Mouse (Mus musculus) erythroblast, embryonic 14.5 days (primary cell): ENCODE measurements around the gene Elf1.

ENCODE experiments used
- GATA1 ChIP-seq: IDR thresholded peaks from 2 replicates; pipeline ENCODE4 v1.6.1; 2012; ENCODE audit warnings: low read length, inconsistent platforms, mixed read lengths
- TAL1 ChIP-seq: IDR thresholded peaks from 3 replicates; pipeline ENCODE4 v1.6.1; 2012; ENCODE audit warnings: low read length, inconsistent platforms, mixed read lengths

GRCm38 (mm10) chr14:79508662-79509305 is 27.8 kb downstream of the Elf1 start:
- TF ChIP-seq TAL1 (no peak), GATA1 (no peak)
